Mouse (Mus musculus): Measurements from ENCODE around the gene Vac14. TPM values are rescaled to one million over a fixed set of nuclear protein-coding genes. Genes with fewer than 3 reads are reported as not detected.

Gene Vac14
- polyA plus RNA-seq, 1 experiment from 2014 or later: 16.7 TPM

DNA sequence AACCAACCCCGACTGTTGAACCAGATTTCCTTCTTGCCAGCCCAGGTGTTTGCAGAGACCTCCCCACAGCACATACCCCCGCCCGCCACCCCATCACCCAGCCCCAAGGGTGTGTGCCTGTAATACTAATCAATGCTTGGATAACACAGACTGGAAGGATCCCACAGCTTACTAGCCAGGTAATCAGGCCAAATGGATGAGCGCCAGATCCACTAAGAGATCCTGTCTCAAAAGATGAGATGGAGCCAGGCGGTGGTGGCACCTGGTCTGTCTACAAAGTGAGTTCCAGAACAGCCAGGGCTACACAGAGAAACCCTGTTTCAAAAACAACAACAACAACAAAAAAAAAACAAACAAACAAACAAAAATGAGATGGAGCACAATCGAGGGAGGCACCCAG lies 148.9 kb downstream of the Vac14 start:
- ATAC-seq (ENCODE audit: low FRiP score, low read depth): no peak
- H3K27ac ChIP-seq: no peak overlapping the region
- 88% methylated on average over 6 of the region's 6 CpGs for WGBS

More for the DNA sequence above, 148.9 kb downstream of the Vac14 start:
- no peaks in the 10 kb centered on the region for H3K36me3 ChIP-seq
- H3K4me1 ChIP-seq: no peaks in the 10 kb centered on the region
- no peak overlapping the region for H3K4me2 ChIP-seq (replicated peaks)
- no peak overlapping the region for H3K9ac ChIP-seq
- no peaks in the 10 kb centered on the region for H3K27me3 ChIP-seq
- no peak overlapping the region for H3K4me3 ChIP-seq
- H3K9me3 ChIP-seq: no peaks in the 10 kb centered on the region

Other genes starting within 250 kb of the Vac14 start
- 10.4 and 11.7 TPM in 2 replicates for gene Mtss1l, start 102.9 kb downstream of the Vac14 start, polyA plus RNA-seq (2015; fragmentation: Nextera tagmentation; extraction: Ambion mirVana)
- gene Il34, start 187.3 kb downstream of the Vac14 start, polyA plus RNA-seq (2015; fragmentation: Nextera tagmentation; extraction: Ambion mirVana): 0.29 and 1.1 TPM in 2 replicates
- 80.8 and 86.4 TPM in 2 replicates for gene Cog4, start 228.0 kb downstream of the Vac14 start, polyA plus RNA-seq (2015; fragmentation: Nextera tagmentation; extraction: Ambion mirVana)
- 160 and 171 TPM in 2 replicates for gene Sf3b3, start 228.2 kb downstream of the Vac14 start, polyA plus RNA-seq (2015; fragmentation: Nextera tagmentation; extraction: Ambion mirVana)

Data from limb, embryonic 13.5 days (tissue).